Mouse (Mus musculus) colon, adult 2 months (tissue): ENCODE measurements around the gene Ctss. TPM values are rescaled to one million over a fixed set of nuclear protein-coding genes. Genes with fewer than 3 reads are reported as not detected.

Source experiments
- polyA plus RNA-seq: library from polyadenylated mRNA; depleted of rRNA; stranded (reverse); fragments of >200 nt; gene quantifications from 2 replicates; pipeline ENCODE4 v1.2.3, GENCODE M21; 2012; rRNA removed

Gene Ctss
- polyA plus RNA-seq, result 59.5 and 69.0 TPM in 2 replicates

DNA sequence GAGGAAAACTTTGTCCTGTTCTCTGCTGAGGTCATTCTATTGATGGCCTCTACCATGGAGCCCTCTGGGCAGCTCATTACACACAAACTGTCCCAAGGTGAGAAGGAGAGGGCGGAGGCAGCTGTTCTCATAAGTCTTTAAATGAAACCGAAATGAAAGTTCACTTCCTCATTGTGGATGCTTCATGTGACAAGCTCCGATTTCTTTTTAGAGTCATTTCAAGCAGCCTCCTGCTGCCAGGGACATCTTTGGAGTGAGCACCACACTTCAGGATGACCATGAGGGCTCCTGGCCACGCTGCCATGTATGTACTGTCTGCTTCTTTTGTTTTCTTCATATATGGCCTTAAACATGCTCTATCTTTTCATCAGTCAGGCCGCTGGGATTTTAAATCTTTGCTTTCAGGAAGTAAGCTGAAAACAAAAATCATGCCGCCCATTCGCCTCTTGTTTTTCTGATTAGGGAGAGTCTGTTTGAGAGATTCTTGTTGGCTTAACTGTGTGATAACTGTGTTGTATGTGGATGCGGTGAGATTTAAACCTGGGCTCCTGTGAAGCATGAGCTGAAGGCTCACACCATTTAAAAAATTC, at the start of gene Ctss:
Ctss (plus strand) TSS at position 165 of the 590 bp plus-strand sequence.

DNA sequence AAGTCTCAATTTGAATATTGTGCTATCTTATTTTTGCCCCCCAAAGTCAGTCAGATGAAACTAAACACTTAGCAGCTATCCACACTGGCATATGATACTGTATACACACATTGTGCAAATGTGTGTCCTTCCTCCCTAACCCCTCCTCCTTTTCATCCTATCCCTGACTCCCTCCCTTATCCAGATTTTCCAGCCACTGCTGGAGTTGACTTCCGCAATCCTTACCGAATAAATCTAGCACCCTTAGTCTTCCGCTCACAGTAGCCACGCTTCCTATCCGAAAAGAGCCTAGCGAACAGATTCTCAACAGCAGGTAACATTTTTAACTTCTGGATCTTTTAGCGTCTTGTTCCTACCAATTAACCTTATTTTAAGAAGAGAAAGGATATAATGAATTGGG, 27.6 kb upstream of the Ctss start, which contains the start of gene Ctsk:
Ctsk (plus strand) TSS at position 233 of the 400 bp plus-strand sequence.

DNA sequence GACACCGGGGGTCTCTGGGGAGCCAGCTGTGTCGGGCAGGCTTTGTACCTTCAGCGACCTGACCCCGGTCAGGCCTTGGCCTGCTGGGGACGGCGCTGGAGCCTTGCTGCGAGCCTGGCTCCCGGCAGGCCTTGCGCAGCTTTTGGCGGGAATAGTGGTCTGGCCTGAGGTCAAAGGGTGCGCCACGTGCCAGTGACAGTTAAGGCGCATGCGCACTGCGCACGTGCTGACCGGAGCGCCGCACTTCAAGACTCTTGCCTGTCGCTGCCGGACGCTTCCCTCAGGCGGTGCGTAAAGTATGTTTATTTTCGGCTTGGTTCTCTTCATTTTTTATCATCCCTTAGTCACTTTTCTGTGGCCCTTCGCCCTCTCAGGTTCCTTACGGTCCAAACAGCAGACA, 32.9 kb downstream of the Ctss start, which contains the start of gene Hormad1:
Hormad1 (plus strand) TSS at position 241 of the 400 bp plus-strand sequence.

DNA sequence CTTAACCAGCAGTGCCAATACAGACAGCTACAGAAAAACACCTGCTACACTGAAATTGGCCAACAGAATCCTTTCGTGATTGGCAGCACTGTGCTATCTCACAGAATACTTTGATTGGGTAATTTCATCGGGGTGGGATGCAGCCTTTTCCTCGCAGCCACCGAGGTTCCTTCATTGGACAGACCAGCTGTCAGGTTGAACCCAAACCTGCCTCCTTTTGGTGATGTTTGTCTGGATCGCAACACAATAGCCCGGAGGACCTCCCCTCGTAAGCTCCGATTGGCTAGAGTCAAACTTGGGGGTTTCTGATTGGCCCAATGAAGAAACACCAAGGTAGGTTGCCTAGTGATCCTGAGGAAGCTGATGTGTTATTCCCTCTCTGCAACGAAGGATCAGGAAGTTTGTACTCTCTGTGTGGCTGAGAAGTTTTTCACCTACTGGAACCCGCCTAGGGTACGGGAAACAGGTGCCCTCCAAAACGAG, 62.1 kb downstream of the Ctss start, which contains the start of gene Golph3l:
Golph3l (plus strand) TSS at position 331 of the 483 bp plus-strand sequence.

Other genes starting within 250 kb of the Ctss start
- gene Mindy1, start 245.4 kb upstream of the Ctss start, polyA plus RNA-seq, result 141 and 163 TPM in 2 replicates
- gene Prune1, start 244.7 kb upstream of the Ctss start, polyA plus RNA-seq, result 10.7 and 12.5 TPM in 2 replicates
- gene Anxa9, start 219.6 kb upstream of the Ctss start, polyA plus RNA-seq, result 1.3 and 1.5 TPM in 2 replicates
- gene Cers2, start 212.0 kb upstream of the Ctss start, polyA plus RNA-seq, result 47.5 and 48.1 TPM in 2 replicates
- gene Setdb1, start 169.6 kb upstream of the Ctss start, polyA plus RNA-seq, result 8.3 and 8.7 TPM in 2 replicates
- not detected in 2 replicates for gene 4930558C23Rik, start 123.9 kb upstream of the Ctss start, polyA plus RNA-seq
- 26.7 and 27.6 TPM in 2 replicates for gene Arnt, start 92.4 kb upstream of the Ctss start, polyA plus RNA-seq
- 2.6 and 3.4 TPM in 2 replicates for gene Ctsk, start 27.5 kb upstream of the Ctss start, polyA plus RNA-seq
- gene Hormad1, start 32.9 kb downstream of the Ctss start, polyA plus RNA-seq, result not detected in 2 replicates
- gene Golph3l, start 62.1 kb downstream of the Ctss start, polyA plus RNA-seq, result 23.7 and 40.0 TPM in 2 replicates
- 9.9 and 10.9 TPM in 2 replicates for gene Ensa, start 98.2 kb downstream of the Ctss start, polyA plus RNA-seq
- 300 and 386 TPM in 2 replicates for gene Mcl1, start 132.0 kb downstream of the Ctss start, polyA plus RNA-seq
- 27.3 and 37.6 TPM in 2 replicates for gene Adamtsl4, start 161.1 kb downstream of the Ctss start, polyA plus RNA-seq
- 332 and 406 TPM in 2 replicates for gene Ecm1, start 212.8 kb downstream of the Ctss start, polyA plus RNA-seq
- gene Tars2, start 233.4 kb downstream of the Ctss start, polyA plus RNA-seq, result 24.9 and 25.4 TPM in 2 replicates